Mouse (Mus musculus) liver, adult 2 months (tissue): ENCODE data around the gene Phf21a. TPM values are rescaled to one million over a fixed set of nuclear protein-coding genes. Genes with fewer than 3 reads are reported as not detected.

Experiments used
- DNase-seq: peaks from one replicate; pipeline ENCODE4 v3.0.0-alpha.2; 2011; ENCODE audit warnings: low read depth, low spot score; ENCODE audit errors: extremely low read depth
- H3K27ac ChIP-seq: fragments of 200-500 bp; replicated peaks from 2 replicates; pipeline ENCODE4 v1.5.1; 2012; ENCODE audit warnings: low read depth, mild to moderate bottlenecking, control low read depth, inconsistent platforms, low read length; ENCODE audit not compliant: insufficient read depth
- H3K27me3 ChIP-seq: fragments of 200-500 bp; 2 replicates; pipeline ENCODE4 v1.6.1; 2012; ENCODE audit warnings: mild to moderate bottlenecking, moderate library complexity, low read length, inconsistent platforms; ENCODE audit not compliant: control insufficient read depth, insufficient read depth
- H3K36me3 ChIP-seq: fragments of 200-500 bp; 2 replicates; pipeline ENCODE4 v1.6.1; 2012; ENCODE audit warnings: low read length, inconsistent platforms; ENCODE audit not compliant: control insufficient read depth, insufficient read depth
- H3K4me1 ChIP-seq: fragments of 200-500 bp; 2 replicates; pipeline ENCODE4 v1.6.1; 2011; ENCODE audit warnings: low read length; ENCODE audit not compliant: control insufficient read depth, insufficient read depth
- H3K4me3 ChIP-seq: fragments of 200-500 bp; 2 replicates; pipeline ENCODE4 v1.5.1; 2011; ENCODE audit warnings: low read depth, mild to moderate bottlenecking, control low read depth, low read length, moderate library complexity; ENCODE audit not compliant: insufficient read depth
- H3K79me2 ChIP-seq: fragments of 200-500 bp; 2 replicates; pipeline ENCODE4 v1.6.1; 2012; ENCODE audit warnings: inconsistent platforms, mild to moderate bottlenecking, low read length, moderate library complexity; ENCODE audit not compliant: control insufficient read depth, insufficient read depth
- H3K9ac ChIP-seq: fragments of 200-500 bp; 2 replicates; pipeline ENCODE4 v1.6.1; 2012; ENCODE audit warnings: low read depth, mild to moderate bottlenecking, control low read depth, inconsistent platforms, low read length
- CTCF ChIP-seq: fragments of 200-500 bp; IDR thresholded peaks from 2 replicates; pipeline ENCODE4 v1.5.1; 2011; ENCODE audit warnings: low read depth, low read length, control low read depth
- POLR2A ChIP-seq: fragments of 200-500 bp; IDR thresholded peaks from 2 replicates; pipeline ENCODE4 v1.6.1; 2011; ENCODE audit warnings: low read length, control low read depth; ENCODE audit not compliant: insufficient read depth; ENCODE audit errors: extremely low read depth
- WGBS: fragments of 180-500 bp; shearing (Covaris S2); methylation state at CpG from one replicate; pipeline ENCODE4 v1.1.7; 2018; 5-methylcytosine and 5-hydroxymethylcytosine counted together
- polyA plus RNA-seq: library from polyadenylated mRNA; depleted of rRNA; stranded (reverse); fragments of >200 nt; gene quantifications from 2 replicates; pipeline ENCODE4 v1.2.3, GENCODE M21; 2012
- total RNA-seq: library from RNA; depleted of rRNA; stranded (reverse); fragments of >200 nt; gene quantifications from 2 replicates; pipeline ENCODE4 v1.2.3, GENCODE M21; 2014

Gene Phf21a
- total and polyA plus RNA-seq, 2 experiments, result 11.4 to 14.5 TPM

DNA sequence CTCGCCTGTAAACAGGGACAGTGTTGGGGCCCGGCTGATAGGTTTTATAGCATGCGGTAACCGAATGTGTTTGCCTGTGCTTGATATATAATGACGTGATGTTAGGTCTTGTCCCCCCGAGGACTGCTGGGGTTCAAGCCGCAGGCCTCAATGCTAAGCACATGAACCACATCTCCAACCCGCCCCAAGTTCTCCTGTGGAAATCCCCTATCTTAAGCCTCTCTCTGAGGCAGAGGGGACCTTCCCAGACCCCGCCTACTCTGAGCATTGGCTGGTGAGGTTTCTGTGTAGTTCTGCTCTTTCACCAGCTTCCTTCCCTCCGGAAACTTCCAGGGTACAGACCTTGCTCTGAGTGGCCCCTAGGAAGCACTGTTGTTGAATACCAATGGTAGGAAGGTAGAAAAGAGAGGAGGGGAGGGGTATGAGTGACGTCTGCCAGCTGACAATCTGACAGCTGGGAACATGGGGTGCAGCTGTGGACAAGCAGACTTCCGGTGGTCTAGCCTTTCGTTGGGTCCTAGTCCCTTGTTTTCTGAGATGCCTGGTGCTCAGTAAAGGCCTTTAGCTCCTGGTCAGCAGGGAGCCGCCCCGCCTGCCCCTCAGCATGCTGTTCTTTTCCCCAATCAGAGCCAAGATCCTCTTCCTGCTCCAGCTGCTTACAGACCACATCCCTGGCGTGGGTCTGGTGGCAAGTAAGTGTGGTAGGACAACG lies 287.0 kb downstream of the Phf21a start:
- WGBS, result 79% methylated on average over 17 of the region's 17 CpGs
- DNase-seq, result no peak
- no peak for TF ChIP-seq POLR2A
- TF ChIP-seq CTCF, result no peak
- peaks cover 6% of the 10 kb centered on the region; the same call in 1 of the 2 replicates for H3K79me2 ChIP-seq
- no peak overlapping the region for H3K9ac ChIP-seq
- H3K27ac ChIP-seq, result no peak overlapping the region
- H3K4me1 ChIP-seq, result 0 out of 2 replicates have a peak, but pooled peaks cover 4% of the 10 kb centered on the region
- no peak overlapping the region for H3K4me3 ChIP-seq
- no peaks in the 10 kb centered on the region for H3K27me3 ChIP-seq
- peaks cover 25% of the 10 kb centered on the region for H3K36me3 ChIP-seq

DNA sequence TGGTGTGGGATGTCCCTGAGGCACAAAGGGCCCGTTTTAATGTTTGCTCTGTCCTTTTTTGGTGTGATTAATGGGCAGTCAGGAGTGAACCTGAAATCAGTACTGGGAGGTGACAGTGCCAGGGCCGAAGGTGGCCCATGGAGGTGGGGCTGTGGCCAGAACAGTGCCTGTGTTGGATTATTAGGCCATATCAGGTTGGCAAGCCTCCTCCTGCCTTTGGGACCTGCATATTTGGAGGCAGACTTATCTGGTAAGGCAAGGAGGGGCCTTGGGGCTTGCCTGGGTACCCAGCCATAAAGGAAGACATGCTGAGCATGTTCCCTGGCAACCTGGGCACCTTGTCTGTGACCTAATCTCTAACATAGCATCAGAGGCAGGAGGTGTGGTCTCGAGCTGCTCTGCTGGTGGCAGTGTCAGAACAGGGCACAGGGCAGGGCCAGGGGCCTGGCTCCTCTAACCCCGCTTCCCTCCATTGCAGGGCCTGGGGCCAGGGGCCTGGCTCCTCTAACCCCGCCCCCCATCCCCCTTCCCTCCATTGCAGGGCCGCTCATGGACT lies 287.7 kb downstream of the Phf21a start:
- no peaks in the 10 kb centered on the region for H3K27me3 ChIP-seq
- H3K9ac ChIP-seq, result no peak overlapping the region
- H3K4me3 ChIP-seq, result no peak overlapping the region
- peaks cover 6% of the 10 kb centered on the region; the same call in 1 of the 2 replicates for H3K79me2 ChIP-seq
- WGBS, result 53% methylated on average over 6 of the region's 6 CpGs
- no peak for TF ChIP-seq POLR2A
- 0 out of 2 replicates have a peak, but pooled peaks cover 4% of the 10 kb centered on the region for H3K4me1 ChIP-seq
- H3K36me3 ChIP-seq, result peaks cover 25% of the 10 kb centered on the region
- peak; percentile 83 for DNase-seq
- H3K27ac ChIP-seq, result no peak overlapping the region

DNA sequence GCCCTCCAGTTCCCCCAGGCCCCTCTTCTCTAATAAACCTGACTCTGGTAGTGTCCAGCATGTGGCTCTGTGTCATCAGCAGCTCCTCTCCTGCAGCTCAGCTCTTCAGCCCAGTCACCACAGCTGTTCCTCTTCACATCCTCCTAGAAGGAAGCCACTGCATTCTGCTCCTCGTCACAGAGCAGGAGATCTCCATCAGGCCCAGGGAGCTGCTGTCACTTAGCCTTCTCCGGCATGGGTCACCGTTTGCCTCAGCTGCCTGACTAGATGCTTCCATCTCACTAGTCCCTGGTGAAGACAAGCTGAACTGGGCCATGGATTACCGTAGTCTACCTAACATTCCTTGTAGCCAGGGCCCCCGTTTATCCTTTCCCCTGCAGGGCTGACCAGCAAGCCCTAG lies 288.2 kb downstream of the Phf21a start:
- H3K4me1 ChIP-seq, result 0 out of 2 replicates have a peak, but pooled peaks cover 4% of the 10 kb centered on the region
- no peaks in the 10 kb centered on the region for H3K27me3 ChIP-seq
- peaks cover 1% of the 10 kb centered on the region; the same call in 1 of the 2 replicates for H3K79me2 ChIP-seq
- no peak overlapping the region for H3K9ac ChIP-seq
- DNase-seq, result no peak
- no peak overlapping the region for H3K4me3 ChIP-seq
- H3K27ac ChIP-seq, result no peak overlapping the region
- TF ChIP-seq POLR2A (no peak), CTCF (no peak)
- peaks cover 25% of the 10 kb centered on the region for H3K36me3 ChIP-seq
- 89% methylated on average over 5 of the region's 5 CpGs for WGBS

DNA sequence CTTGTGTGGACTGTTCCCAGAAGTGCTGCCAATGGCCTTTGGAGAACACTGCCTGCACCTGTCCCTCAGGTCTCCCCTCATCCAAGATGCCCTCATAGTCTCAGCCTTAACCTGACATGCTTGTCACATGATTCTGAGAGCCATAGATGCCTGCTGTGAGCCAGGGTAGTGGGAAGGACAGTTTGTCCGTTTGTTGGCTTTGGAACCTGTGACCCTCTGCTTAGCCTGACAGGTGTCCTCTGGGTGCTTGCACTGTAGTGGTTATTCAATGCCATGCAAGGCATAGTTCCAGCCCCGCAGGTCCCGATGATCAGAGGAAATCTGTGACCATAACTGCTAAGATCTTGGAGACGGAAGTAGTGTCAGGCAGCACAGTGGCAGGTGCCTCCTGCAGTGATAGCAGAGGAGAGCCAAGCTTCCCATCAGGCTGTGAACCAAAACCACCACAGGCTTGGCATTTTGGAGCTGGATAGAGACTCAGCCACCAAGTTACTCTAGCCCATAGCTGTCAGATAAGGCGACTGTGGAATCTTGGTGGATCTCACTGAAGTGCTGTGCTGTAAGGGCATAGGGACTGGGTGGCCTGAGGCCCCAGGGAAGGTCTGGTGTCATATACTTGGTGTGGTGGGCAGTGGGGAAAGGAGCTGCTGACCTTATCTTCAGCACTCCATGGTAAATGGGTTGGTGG lies 289.1 kb downstream of the Phf21a start, which contains the start of gene 1700029I15Rik:
Gene 1700029I15Rik (plus strand): TSS at position 638 of the 688 bp plus-strand sequence.
- WGBS, result 81% methylated on average over 5 of the region's 5 CpGs
- no peak for DNase-seq
- Histone ChIP-seq H3K27me3 (no peaks in the 10 kb centered on the region), H3K79me2 (no peaks in the 10 kb centered on the region), H3K27ac (no peak within 1 kb of the TSS), H3K4me3 (no peak within 1 kb of the TSS), H3K9ac (no peak within 1 kb of the TSS), H3K36me3 (peaks cover 25% of the 10 kb centered on the region), H3K4me1 (no peaks in the 10 kb centered on the region)
- TF ChIP-seq POLR2A (no peak), CTCF (no peak)

DNA sequence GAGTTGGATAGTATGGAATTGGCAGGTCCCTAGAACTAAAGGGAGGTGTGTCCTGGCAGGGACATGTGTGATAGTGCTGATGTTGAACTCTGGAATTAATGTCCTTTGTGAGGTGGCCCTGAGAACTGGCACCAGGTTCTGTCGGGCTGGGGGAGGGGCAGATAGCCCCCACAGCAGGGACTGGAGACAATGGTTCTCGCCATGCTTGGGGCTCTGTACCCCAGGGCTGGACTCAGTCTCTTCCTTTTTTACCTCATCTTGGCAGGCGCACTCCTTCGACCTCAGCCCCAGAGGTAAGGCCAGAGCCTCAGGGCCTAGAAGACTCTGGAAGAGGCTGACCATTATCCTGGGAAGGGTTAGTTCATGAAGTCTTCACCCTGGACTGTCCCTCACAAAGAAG lies 289.8 kb downstream of the Phf21a start:
- no peak for TF ChIP-seq CTCF
- DNase-seq, result no peak
- no peaks in the 10 kb centered on the region for H3K4me1 ChIP-seq
- 90% methylated on average over 4 of the region's 4 CpGs for WGBS
- H3K79me2 ChIP-seq, result no peaks in the 10 kb centered on the region
- H3K4me3 ChIP-seq, result no peak overlapping the region
- H3K27me3 ChIP-seq, result no peaks in the 10 kb centered on the region
- H3K36me3 ChIP-seq, result peaks cover 22% of the 10 kb centered on the region
- H3K9ac ChIP-seq, result no peak overlapping the region
- H3K27ac ChIP-seq, result no peak overlapping the region

DNA sequence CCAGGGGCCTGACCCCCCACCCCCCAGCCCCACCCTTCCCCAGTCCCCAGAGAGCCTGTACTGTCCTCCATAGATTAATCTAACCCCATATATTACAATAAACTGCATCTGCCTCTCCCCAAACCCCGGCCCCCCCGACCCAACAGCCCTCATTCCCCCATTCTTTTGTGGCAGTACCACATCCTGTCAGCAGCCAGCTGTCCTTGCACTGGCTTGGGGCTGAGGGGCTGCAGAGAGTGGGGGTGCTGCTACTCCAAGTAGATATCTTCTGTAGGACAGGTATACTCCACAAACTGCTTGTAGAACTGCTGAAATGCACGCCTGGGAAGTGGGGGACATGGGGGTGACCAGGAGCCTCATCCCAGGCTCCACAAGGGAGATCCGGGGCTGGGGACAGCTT lies 291.2 kb downstream of the Phf21a start:
- no peak overlapping the region for H3K9ac ChIP-seq
- H3K4me3 ChIP-seq, result no peak overlapping the region
- no peaks in the 10 kb centered on the region for H3K4me1 ChIP-seq
- 84% methylated on average over 4 of the region's 4 CpGs for WGBS
- H3K79me2 ChIP-seq, result no peaks in the 10 kb centered on the region
- DNase-seq, result no peak
- peaks cover 6% of the 10 kb centered on the region for H3K27me3 ChIP-seq
- peaks cover 11% of the 10 kb centered on the region; the same call in 1 of the 2 replicates for H3K36me3 ChIP-seq
- TF ChIP-seq POLR2A (0 out of 2 replicates have a peak, but pooled peaks have one; percentile 3), CTCF (no peak)
- no peak overlapping the region for H3K27ac ChIP-seq
